Mouse (Mus musculus) neural tube, embryonic 11.5 days (tissue): ENCODE measurements around the gene Gpsm3. TPM values are rescaled to one million over a fixed set of nuclear protein-coding genes. Genes with fewer than 3 reads are reported as not detected.
A peak's percentile ranks its signal among the peaks of the same experiment; 100 is the strongest.

Experiments
- ATAC-seq: fragments of 200-750 bp; cut with Nextera tagmentation; 2 replicates; pipeline ENCODE4 v1.8.0; 2017; ENCODE audit warnings: moderate number of reproducible peaks, mild to moderate bottlenecking, moderate TSS enrichment, moderate library complexity; ENCODE audit not compliant: insufficient read depth, low FRiP score, low TSS enrichment
- DNase-seq: peaks from one replicate; pipeline ENCODE4 v3.0.0-alpha.2; 2015; ENCODE audit warnings: low spot score
- H3K27ac ChIP-seq: fragments of 300-500 bp; sonication (generic); 2 replicates; pipeline ENCODE4 v1.5.1; 2014; ENCODE audit warnings: low read depth, mild to moderate bottlenecking, low read length
- H3K27me3 ChIP-seq: fragments of 300-500 bp; sonication (generic); 2 replicates; pipeline ENCODE4 v1.6.1; 2014; ENCODE audit warnings: mild to moderate bottlenecking, low read length, mixed read lengths; ENCODE audit not compliant: control insufficient read depth, insufficient read depth
- H3K36me3 ChIP-seq: fragments of 300-500 bp; sonication (generic); 2 replicates; pipeline ENCODE4 v1.6.1; 2014; ENCODE audit warnings: mild to moderate bottlenecking, low read length, moderate library complexity, mixed read lengths; ENCODE audit not compliant: control insufficient read depth, insufficient read depth
- H3K4me1 ChIP-seq: fragments of 300-500 bp; sonication (generic); 2 replicates; pipeline ENCODE4 v1.6.1; 2014; ENCODE audit warnings: low read length, mixed read lengths; ENCODE audit not compliant: control insufficient read depth, insufficient read depth
- H3K4me2 ChIP-seq: fragments of 300-500 bp; sonication (generic); 2 replicates; pipeline ENCODE4 v1.6.1; 2014; ENCODE audit warnings: low read depth, mild to moderate bottlenecking, moderate library complexity
- H3K4me3 ChIP-seq: fragments of 300-500 bp; sonication (generic); 2 replicates; pipeline ENCODE4 v1.5.1; 2014; ENCODE audit warnings: low read depth, low read length
- H3K9ac ChIP-seq: fragments of 300-500 bp; sonication (generic); 2 replicates; pipeline ENCODE4 v1.6.1; 2014; ENCODE audit warnings: mild to moderate bottlenecking, low read length
- H3K9me3 ChIP-seq: fragments of 300-500 bp; sonication (generic); 2 replicates; pipeline ENCODE4 v1.6.1; 2016; ENCODE audit warnings: low read length; ENCODE audit not compliant: control insufficient read depth
- WGBS: fragments of 180-500 bp; shearing (Covaris S2); extraction: QIAGEN DNeasy Blood & Tissue Kit; methylation state at CpG from one replicate; pipeline ENCODE4 v1.1.7; 2014; 5-methylcytosine and 5-hydroxymethylcytosine counted together
- polyA plus RNA-seq: library from polyadenylated mRNA; unstranded; fragments of >200 nt; fragmentation: Nextera tagmentation; extraction: Ambion mirVana; gene quantifications from 2 replicates; pipeline ENCODE4 v1.2.1, GENCODE M21; 2014

Gpsm3 gene
- polyA plus RNA-seq, 1 experiment from 2014 or later: 4.0 TPM

- Histone ChIP-seq H3K27me3 (peaks cover 28% of the 10 kb centered on the region), H3K9me3 (no peaks in the 10 kb centered on the region), H3K27ac (no peak overlapping the region), H3K4me2 (no peak overlapping the region), H3K4me1 (0 out of 2 replicates have a peak, but pooled peaks cover 4% of the 10 kb centered on the region), H3K9ac (no peak overlapping the region), H3K4me3 (no peak overlapping the region), H3K36me3 (no peaks in the 10 kb centered on the region)
- WGBS: 71% methylated on average over 2 of the region's 2 CpGs
- DNase-seq (no peak), ATAC-seq (no peak)
Measured at GRCm38 (mm10) chr17:34635671-34636070, 46.1 kb downstream of the Gpsm3 start.

- DNase-seq: no peak
- 60% methylated on average over 3 of the region's 3 CpGs for WGBS
- Histone ChIP-seq H3K4me3 (no peak overlapping the region), H3K27ac (no peak overlapping the region), H3K36me3 (no peaks in the 10 kb centered on the region), H3K9me3 (no peaks in the 10 kb centered on the region), H3K27me3 (peaks cover 10% of the 10 kb centered on the region; the same call in 1 of the 2 replicates), H3K4me2 (no peak overlapping the region), H3K9ac (no peak overlapping the region), H3K4me1 (no peaks in the 10 kb centered on the region)
- ATAC-seq: no peak
Measured at GRCm38 (mm10) chr17:34637459-34637858, 47.9 kb downstream of the Gpsm3 start.

- H3K4me1 ChIP-seq: no peaks in the 10 kb centered on the region
- H3K27me3 ChIP-seq: no peaks in the 10 kb centered on the region
- no peak overlapping the region for H3K4me2 ChIP-seq
- no peaks in the 10 kb centered on the region for H3K9me3 ChIP-seq
- no peak overlapping the region for H3K4me3 ChIP-seq
- no peak for DNase-seq
- H3K9ac ChIP-seq: no peak overlapping the region
- ATAC-seq: no peak
- H3K27ac ChIP-seq: no peak overlapping the region
- H3K36me3 ChIP-seq: no peaks in the 10 kb centered on the region
- 85% methylated on average over 7 of the region's 7 CpGs for WGBS
Measured at GRCm38 (mm10) chr17:34639461-34640255, 50.1 kb downstream of the Gpsm3 start.

GRCm38 (mm10) chr17:34640778-34641601 lies 51.4 kb downstream of the Gpsm3 start:
- no peaks in the 10 kb centered on the region for H3K9me3 ChIP-seq
- no peaks in the 10 kb centered on the region for H3K36me3 ChIP-seq
- H3K27ac ChIP-seq: peak overlapping the region; percentile 58
- H3K4me3 ChIP-seq: no peak overlapping the region
- 18% methylated on average over 11 of the region's 11 CpGs for WGBS
- DNase-seq (peak; percentile 59), ATAC-seq (peak; percentile 56; the same call in 1 of the 2 replicates)
- no peak overlapping the region for H3K4me2 ChIP-seq
- peaks cover 6% of the 10 kb centered on the region for H3K4me1 ChIP-seq
- H3K27me3 ChIP-seq: no peaks in the 10 kb centered on the region
- peak overlapping the region; percentile 33; the same call in 1 of the 2 replicates for H3K9ac ChIP-seq

Other genes starting within 250 kb of the Gpsm3 start
- gene Btnl2, start 235.0 kb upstream of the Gpsm3 start, polyA plus RNA-seq: not detected in 2 replicates
- not detected in 2 replicates for gene Btnl1, start 212.7 kb upstream of the Gpsm3 start, polyA plus RNA-seq
- gene BC051142, start 191.0 kb upstream of the Gpsm3 start, polyA plus RNA-seq: 1.3 and 1.7 TPM in 2 replicates
- gene Btnl4, start 112.5 kb upstream of the Gpsm3 start, polyA plus RNA-seq: not detected in 2 replicates
- not detected in 2 replicates for gene Btnl6, start 72.5 kb upstream of the Gpsm3 start, polyA plus RNA-seq
- 11.0 and 13.1 TPM in 2 replicates for gene Notch4, start 25.5 kb upstream of the Gpsm3 start, polyA plus RNA-seq
- gene Pbx2, start 1.5 kb downstream of the Gpsm3 start, polyA plus RNA-seq: 17.0 and 17.3 TPM in 2 replicates
- gene Ager, start 8.1 kb downstream of the Gpsm3 start, polyA plus RNA-seq: 2.3 and 2.4 TPM in 2 replicates
- gene Rnf5, start 13.9 kb downstream of the Gpsm3 start, polyA plus RNA-seq: 177 and 187 TPM in 2 replicates
- 83.3 and 91.2 TPM in 2 replicates for gene Agpat1, start 14.5 kb downstream of the Gpsm3 start, polyA plus RNA-seq
- gene Egfl8, start 26.2 kb downstream of the Gpsm3 start, polyA plus RNA-seq: 10.2 and 12.1 TPM in 2 replicates
- 27.6 and 30.3 TPM in 2 replicates for gene Ppt2, start 38.7 kb downstream of the Gpsm3 start, polyA plus RNA-seq
- gene Prrt1, start 39.7 kb downstream of the Gpsm3 start, polyA plus RNA-seq: 0.57 and 0.87 TPM in 2 replicates
- gene Fkbpl, start 55.0 kb downstream of the Gpsm3 start, polyA plus RNA-seq: 15.5 and 17.6 TPM in 2 replicates
- gene Atf6b, start 57.3 kb downstream of the Gpsm3 start, polyA plus RNA-seq: 78.3 and 88.4 TPM in 2 replicates
- gene Tnxb, start 80.7 kb downstream of the Gpsm3 start, polyA plus RNA-seq: 0.03 TPM in 1 of 2 replicates, not detected in the other
- not detected in 2 replicates for gene C4b, start 154.1 kb downstream of the Gpsm3 start, polyA plus RNA-seq
- not detected in 2 replicates for gene Cyp21a1, start 214.8 kb downstream of the Gpsm3 start, polyA plus RNA-seq
- 20.3 and 24.7 TPM in 2 replicates for gene Stk19, start 247.1 kb downstream of the Gpsm3 start, polyA plus RNA-seq
- 69.4 and 71.0 TPM in 2 replicates for gene Dxo, start 247.2 kb downstream of the Gpsm3 start, polyA plus RNA-seq